Mouse (Mus musculus) hindbrain, embryonic 10.5 days (tissue): ENCODE data around the gene Spata6. TPM values are rescaled to one million over a fixed set of nuclear protein-coding genes. Genes with fewer than 3 reads are reported as not detected.
A peak's percentile ranks its signal among the peaks of the same experiment; 100 is the strongest.

Experiments used
- DNase-seq: peaks from one replicate; pipeline ENCODE4 v3.0.0-alpha.2; 2017; ENCODE audit warnings: low spot score
- H3K27ac ChIP-seq: fragments of 300-500 bp; sonication (generic); 2 replicates; pipeline ENCODE4 v1.5.1; 2016; ENCODE audit warnings: mild to moderate bottlenecking, moderate library complexity
- H3K27me3 ChIP-seq: fragments of 300-500 bp; sonication (generic); 2 replicates; pipeline ENCODE4 v1.6.1; 2016; ENCODE audit warnings: mild to moderate bottlenecking; ENCODE audit not compliant: poor library complexity, insufficient read depth, severe bottlenecking
- H3K36me3 ChIP-seq: fragments of 300-500 bp; sonication (generic); 2 replicates; pipeline ENCODE4 v1.6.1; 2016; ENCODE audit warnings: mild to moderate bottlenecking, moderate library complexity
- H3K4me1 ChIP-seq: fragments of 300-500 bp; sonication (generic); replicated peaks from 2 replicates; pipeline ENCODE4 v1.6.1; 2016; ENCODE audit warnings: mild to moderate bottlenecking
- H3K4me3 ChIP-seq: fragments of 300-500 bp; sonication (generic); 2 replicates; pipeline ENCODE4 v1.5.1; 2016; ENCODE audit warnings: mild to moderate bottlenecking, moderate library complexity
- H3K9me3 ChIP-seq: fragments of 300-500 bp; sonication (generic); 2 replicates; pipeline ENCODE4 v1.6.1; 2016; ENCODE audit warnings: mild to moderate bottlenecking, moderate library complexity
- WGBS: fragments of 180-500 bp; shearing (Covaris S2); methylation state at CpG from one replicate; pipeline ENCODE4 v1.1.7; 2016; 5-methylcytosine and 5-hydroxymethylcytosine counted together
- polyA plus RNA-seq: library from polyadenylated mRNA; unstranded; fragments of >200 nt; fragmentation: Nextera tagmentation; extraction: Ambion mirVana; gene quantifications from 2 replicates; pipeline ENCODE4 v1.2.1, GENCODE M21; 2016

Gene Spata6
- polyA plus RNA-seq, 1 experiment from 2014 or later, result 27.6 TPM

GRCm38 (mm10) chr4:111704126-111704525 lies 15.7 kb upstream of the Spata6 start:
- Histone ChIP-seq H3K9me3 (no peaks in the 10 kb centered on the region), H3K4me1 (no peaks in the 10 kb centered on the region), H3K27me3 (no peaks in the 10 kb centered on the region), H3K27ac (no peak overlapping the region), H3K36me3 (no peaks in the 10 kb centered on the region), H3K4me3 (no peak overlapping the region)
- DNase-seq, result no peak
- WGBS, result 73% methylated on average over 2 of the region's 2 CpGs

- H3K4me3 ChIP-seq, result no peak overlapping the region
- DNase-seq, result no peak
- H3K27ac ChIP-seq, result no peak overlapping the region
- no peaks in the 10 kb centered on the region for H3K9me3 ChIP-seq
- H3K27me3 ChIP-seq, result no peaks in the 10 kb centered on the region
- H3K4me1 ChIP-seq, result no peaks in the 10 kb centered on the region
- 75% methylated on average over 3 of the region's 3 CpGs for WGBS
- no peaks in the 10 kb centered on the region for H3K36me3 ChIP-seq
These were observed 14.8 kb upstream of the Spata6 start for GRCm38 (mm10) chr4:111704975-111705374.

- no peak overlapping the region for H3K27ac ChIP-seq
- H3K27me3 ChIP-seq, result no peaks in the 10 kb centered on the region
- H3K9me3 ChIP-seq, result no peaks in the 10 kb centered on the region
- H3K4me3 ChIP-seq, result peak overlapping the region; percentile 90
- WGBS, result 71% methylated on average over 4 of the region's 4 CpGs
- DNase-seq, result no peak
- peaks cover 20% of the 10 kb centered on the region for H3K4me1 ChIP-seq
- H3K36me3 ChIP-seq, result no peaks in the 10 kb centered on the region
These were observed 488 bp upstream of the Spata6 start for GRCm38 (mm10) chr4:111719296-111719695.

GRCm38 (mm10) chr4:111720662-111721003 lies 849 bp downstream of the Spata6 start:
- Histone ChIP-seq H3K4me3 (peak overlapping the region; percentile 90), H3K4me1 (peaks cover 20% of the 10 kb centered on the region), H3K27ac (peak overlapping the region; percentile 69), H3K9me3 (no peaks in the 10 kb centered on the region), H3K27me3 (no peaks in the 10 kb centered on the region), H3K36me3 (no peaks in the 10 kb centered on the region)
- 18% methylated on average over 2 of the region's 2 CpGs for WGBS
- DNase-seq, result no peak

GRCm38 (mm10) chr4:111721121-111721840 lies 1.5 kb downstream of the Spata6 start:
- H3K4me3 ChIP-seq, result peak overlapping the region; percentile 90
- H3K9me3 ChIP-seq, result no peaks in the 10 kb centered on the region
- no peaks in the 10 kb centered on the region for H3K27me3 ChIP-seq
- H3K4me1 ChIP-seq, result peaks cover 20% of the 10 kb centered on the region
- H3K27ac ChIP-seq, result peak overlapping the region; percentile 69
- H3K36me3 ChIP-seq, result no peaks in the 10 kb centered on the region
- 29% methylated on average over 4 of the region's 4 CpGs for WGBS
- peak; percentile 13 for DNase-seq

GRCm38 (mm10) chr4:111737551-111737950 lies 17.8 kb downstream of the Spata6 start:
- Histone ChIP-seq H3K4me1 (no peaks in the 10 kb centered on the region), H3K4me3 (no peak overlapping the region), H3K9me3 (no peaks in the 10 kb centered on the region), H3K27ac (no peak overlapping the region), H3K36me3 (no peaks in the 10 kb centered on the region), H3K27me3 (no peaks in the 10 kb centered on the region)
- WGBS, result 90% methylated on average over 1 of the region's 1 CpGs
- no peak for DNase-seq

GRCm38 (mm10) chr4:111780533-111780932 lies 60.7 kb downstream of the Spata6 start:
- DNase-seq, result no peak
- Histone ChIP-seq H3K4me3 (no peak overlapping the region), H3K27ac (no peak overlapping the region), H3K27me3 (no peaks in the 10 kb centered on the region), H3K9me3 (no peaks in the 10 kb centered on the region), H3K4me1 (peaks cover 4% of the 10 kb centered on the region), H3K36me3 (no peaks in the 10 kb centered on the region)
- 54% methylated on average over 4 of the region's 4 CpGs for WGBS

- Histone ChIP-seq H3K36me3 (no peaks in the 10 kb centered on the region), H3K4me1 (no peaks in the 10 kb centered on the region), H3K27ac (no peak overlapping the region), H3K4me3 (no peak overlapping the region), H3K9me3 (no peaks in the 10 kb centered on the region), H3K27me3 (no peaks in the 10 kb centered on the region)
- DNase-seq, result no peak
- WGBS, result 92% methylated on average over 3 of the region's 3 CpGs
These were observed 80.1 kb downstream of the Spata6 start for GRCm38 (mm10) chr4:111799892-111800291.

DNA sequence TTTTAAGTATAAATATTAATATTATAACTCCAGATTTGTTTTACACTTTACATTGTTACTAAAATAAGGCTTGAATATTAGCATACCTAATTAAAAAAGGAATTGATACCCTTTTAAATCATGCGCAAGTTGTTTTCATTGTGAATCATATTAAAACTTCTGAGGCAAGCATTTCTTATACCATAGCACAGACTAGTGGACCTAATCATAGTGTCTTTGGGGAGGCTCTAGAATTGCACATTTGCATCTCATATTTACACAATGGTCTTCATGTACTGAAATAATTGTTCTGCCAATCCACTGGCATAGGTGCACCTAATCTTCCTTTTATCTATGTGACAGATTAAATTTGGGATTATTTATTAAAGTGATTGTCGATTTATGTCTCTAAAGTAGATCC lies 83.4 kb downstream of the Spata6 start:
- Histone ChIP-seq H3K27ac (no peak overlapping the region), H3K36me3 (no peaks in the 10 kb centered on the region), H3K27me3 (no peaks in the 10 kb centered on the region), H3K4me3 (no peak overlapping the region), H3K9me3 (no peaks in the 10 kb centered on the region), H3K4me1 (no peaks in the 10 kb centered on the region)
- no peak for DNase-seq
- 96% methylated on average over 2 of the region's 2 CpGs for WGBS

DNA sequence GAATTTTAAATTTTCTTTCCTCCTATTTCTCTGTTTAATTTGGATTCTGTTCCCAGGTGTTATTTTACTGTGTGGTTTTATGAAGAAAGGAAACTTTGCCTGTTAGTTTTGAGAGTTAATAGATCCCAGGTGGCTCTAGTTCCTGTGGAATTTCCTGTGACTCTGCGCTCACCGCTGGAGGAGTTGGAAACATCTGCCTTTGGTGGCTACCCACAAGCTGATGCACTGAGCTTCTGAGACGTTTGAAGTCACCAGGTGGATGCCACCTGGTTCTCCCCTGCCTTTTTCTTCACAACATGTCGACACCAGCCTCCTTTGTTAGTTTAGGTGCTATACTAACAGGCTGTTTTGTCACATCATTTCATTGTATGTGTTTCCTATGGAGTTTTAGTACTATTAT lies 97.7 kb downstream of the Spata6 start:
- DNase-seq, result peak; percentile 7
- Histone ChIP-seq H3K36me3 (no peaks in the 10 kb centered on the region), H3K4me3 (no peak overlapping the region), H3K27me3 (no peaks in the 10 kb centered on the region), H3K27ac (no peak overlapping the region), H3K4me1 (0 out of 2 replicates have a peak, but pooled peaks cover 3% of the 10 kb centered on the region), H3K9me3 (no peaks in the 10 kb centered on the region)
- 53% methylated on average over 4 of the region's 4 CpGs for WGBS

- Histone ChIP-seq H3K4me3 (no peak overlapping the region), H3K36me3 (no peaks in the 10 kb centered on the region), H3K27ac (no peak overlapping the region), H3K4me1 (no peaks in the 10 kb centered on the region), H3K9me3 (no peaks in the 10 kb centered on the region), H3K27me3 (no peaks in the 10 kb centered on the region)
- 97% methylated on average over 6 of the region's 6 CpGs for WGBS
- no peak for DNase-seq
These were observed 119.1 kb downstream of the Spata6 start for GRCm38 (mm10) chr4:111838882-111839281.

DNA sequence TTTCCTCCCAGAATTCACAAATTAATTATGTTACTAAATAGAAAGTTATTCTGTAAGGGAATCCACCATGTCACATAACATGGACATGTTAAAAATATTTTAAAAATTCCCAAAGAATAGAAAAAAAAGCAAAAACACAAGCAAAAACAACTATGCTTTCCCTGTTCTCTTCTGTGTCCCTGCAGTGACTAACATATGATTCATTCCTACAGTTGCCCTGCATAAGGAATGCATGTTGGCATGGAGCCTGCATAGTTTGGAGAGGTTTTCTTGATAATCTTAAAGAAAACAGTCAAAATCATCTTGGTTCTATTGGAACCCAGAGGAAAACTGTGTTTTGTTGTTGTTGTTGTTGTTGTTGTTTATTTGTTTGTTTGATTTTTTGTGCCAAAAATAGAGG lies 132.8 kb downstream of the Spata6 start:
- Histone ChIP-seq H3K9me3 (no peaks in the 10 kb centered on the region), H3K27ac (no peak overlapping the region), H3K27me3 (no peaks in the 10 kb centered on the region), H3K36me3 (no peaks in the 10 kb centered on the region), H3K4me1 (no peaks in the 10 kb centered on the region), H3K4me3 (no peak overlapping the region)
- DNase-seq, result no peak

GRCm38 (mm10) chr4:111866701-111867100 lies 146.9 kb downstream of the Spata6 start:
- H3K36me3 ChIP-seq, result no peaks in the 10 kb centered on the region
- no peaks in the 10 kb centered on the region for H3K9me3 ChIP-seq
- no peak for DNase-seq
- WGBS, result 92% methylated on average over 5 of the region's 5 CpGs
- no peak overlapping the region for H3K4me3 ChIP-seq
- H3K27me3 ChIP-seq, result no peaks in the 10 kb centered on the region
- H3K27ac ChIP-seq, result no peak overlapping the region
- no peaks in the 10 kb centered on the region for H3K4me1 ChIP-seq
